Mouse (Mus musculus): ENCODE results near the gene Mtus2. TPM values are rescaled to one million over a fixed set of nuclear protein-coding genes. Genes with fewer than 3 reads are reported as not detected.

The Mtus2 gene
- total and polyA plus RNA-seq, 3 experiments = 0.08 TPM; not detected in 2

GRCm38 (mm10) chr5:148282631-148283030 is 325.5 kb downstream of the Mtus2 start:
- Histone ChIP-seq H3K9ac (ENCODE audit: control insufficient read depth, low read depth, low read length, poor library complexity, severe bottlenecking) (no peak overlapping the region), H3K36me3 (ENCODE audit: control insufficient read depth in 1 of 2, insufficient read depth in 2 of 2, low read length in 2 of 2) (no peaks in the 10 kb centered on the region), H3K79me2 (ENCODE audit: control insufficient read depth, insufficient read depth, low read length, poor library complexity) (no peaks in the 10 kb centered on the region), H3K27ac (ENCODE audit: control insufficient read depth, low read depth, low read length) (no peak overlapping the region), H3K4me3 (ENCODE audit: control insufficient read depth in 1 of 2, insufficient read depth in 1 of 2, low read depth in 2 of 2, low read length in 2 of 2) (no peak overlapping the region), H3K4me1 (ENCODE audit: control insufficient read depth in 1 of 2, insufficient read depth in 2 of 2, low read length in 2 of 2) (no peaks in the 10 kb centered on the region), H3K9me3 (replicated peaks; ENCODE audit: insufficient read depth, low read length) (no peaks in the 10 kb centered on the region), H3K27me3 (ENCODE audit: control insufficient read depth in 1 of 2, insufficient read depth in 2 of 2, low read length in 2 of 2) (no peaks in the 10 kb centered on the region)
- no peak for DNase-seq (ENCODE audit: low read depth, low spot score)
- TF ChIP-seq EP300 (IDR thresholded peaks at IDR 0.05; ENCODE audit: low read depth in 1 of 2, low read length in 2 of 2) = no peak
- TF ChIP-seq GABPA (IDR thresholded peaks at IDR 0.05; ENCODE audit: low read depth, low read length) = no peak
- no peak for TF ChIP-seq USF2 (IDR thresholded peaks at IDR 0.05; ENCODE audit: borderline replicate concordance in 1 of 2, insufficient read depth in 1 of 2, low read depth in 1 of 2, low read length in 2 of 2)
- no peak for TF ChIP-seq HCFC1 (IDR thresholded peaks at IDR 0.05; ENCODE audit: low read depth, low read length)
- no peak for TF ChIP-seq RCOR1 (IDR thresholded peaks at IDR 0.05; ENCODE audit: low read depth, low read length)
- no peak for TF ChIP-seq TAL1 (IDR thresholded peaks at IDR 0.05; ENCODE audit: low read length)
- no peak for TF ChIP-seq MYB (IDR thresholded peaks at IDR 0.05; ENCODE audit: low read depth, low read length)
- TF ChIP-seq MAZ (IDR thresholded peaks at IDR 0.05; ENCODE audit: low read depth, low read length) = no peak
- no peak for TF ChIP-seq RAD21 (IDR thresholded peaks at IDR 0.05; ENCODE audit: low read depth, low read length)
- TF ChIP-seq SMC3 (IDR thresholded peaks at IDR 0.05; ENCODE audit: low read depth, low read length) = no peak
- TF ChIP-seq POLR2AphosphoS2 (IDR thresholded peaks at IDR 0.05; ENCODE audit: low read length) = no peak
- no peak for TF ChIP-seq MEF2A (IDR thresholded peaks at IDR 0.05; ENCODE audit: extremely low read depth, insufficient replicate concordance, low read depth, low read length, poor library complexity, severe bottlenecking)
- no peak for TF ChIP-seq ZMIZ1 (IDR thresholded peaks at IDR 0.05; ENCODE audit: low read depth, low read length)
- no peak for TF ChIP-seq TCF12 (IDR thresholded peaks at IDR 0.05; ENCODE audit: low read depth, low read length)
- no peak for TF ChIP-seq ELF1 (IDR thresholded peaks at IDR 0.05; ENCODE audit: low read depth, low read length)
- TF ChIP-seq BHLHE40 (IDR thresholded peaks at IDR 0.05; ENCODE audit: borderline replicate concordance, low read depth, low read length) = no peak
- no peak for TF ChIP-seq USF1 (IDR thresholded peaks at IDR 0.05; ENCODE audit: low read depth, low read length)
- TF ChIP-seq ZNF384 (IDR thresholded peaks at IDR 0.05; ENCODE audit: low read depth, low read length) = no peak
- TF ChIP-seq TBP (IDR thresholded peaks at IDR 0.05; ENCODE audit: low read depth, low read length) = no peak
- TF ChIP-seq MAFK (IDR thresholded peaks at IDR 0.05; ENCODE audit: borderline replicate concordance, low read depth, low read length) = no peak

- H3K4me3 ChIP-seq (ENCODE audit: control insufficient read depth in 1 of 2, insufficient read depth in 1 of 2, low read depth in 2 of 2, low read length in 2 of 2) = no peak overlapping the region
- no peaks in the 10 kb centered on the region for H3K9me3 ChIP-seq (replicated peaks; ENCODE audit: insufficient read depth, low read length)
- TF ChIP-seq RCOR1 (IDR thresholded peaks at IDR 0.05; ENCODE audit: low read depth, low read length) (no peak), ETS1 (IDR thresholded peaks at IDR 0.05; ENCODE audit: low read depth, low read length) (no peak), ZC3H11A (IDR thresholded peaks at IDR 0.05; ENCODE audit: low read depth, low read length) (no peak), E2F4 (IDR thresholded peaks at IDR 0.05; ENCODE audit: borderline replicate concordance, low read depth, low read length) (no peak), HCFC1 (IDR thresholded peaks at IDR 0.05; ENCODE audit: low read depth, low read length) (no peak), TBP (IDR thresholded peaks at IDR 0.05; ENCODE audit: low read depth, low read length) (no peak), KAT2A (conservative IDR thresholded peaks at IDR 0.05; ENCODE audit: low read depth, low read length) (no peak), USF2 (IDR thresholded peaks at IDR 0.05; ENCODE audit: borderline replicate concordance in 1 of 2, insufficient read depth in 1 of 2, low read depth in 1 of 2, low read length in 2 of 2) (no peak), EP300 (IDR thresholded peaks at IDR 0.05; ENCODE audit: low read depth in 1 of 2, low read length in 2 of 2) (no peak)
- no peak overlapping the region for H3K27ac ChIP-seq (ENCODE audit: control insufficient read depth, low read depth, low read length)
- H3K36me3 ChIP-seq (ENCODE audit: control insufficient read depth in 1 of 2, insufficient read depth in 2 of 2, low read length in 2 of 2) = no peaks in the 10 kb centered on the region
- DNase-seq (ENCODE audit: low read depth, low spot score) = no peak
- H3K9ac ChIP-seq (ENCODE audit: control insufficient read depth, low read depth, low read length, poor library complexity, severe bottlenecking) = no peak overlapping the region
- no peaks in the 10 kb centered on the region for H3K4me1 ChIP-seq (ENCODE audit: control insufficient read depth in 1 of 2, insufficient read depth in 2 of 2, low read length in 2 of 2)
- no peaks in the 10 kb centered on the region for H3K27me3 ChIP-seq (ENCODE audit: control insufficient read depth in 1 of 2, insufficient read depth in 2 of 2, low read length in 2 of 2)
- H3K79me2 ChIP-seq (ENCODE audit: control insufficient read depth, insufficient read depth, low read length, poor library complexity) = no peaks in the 10 kb centered on the region
Observed at GRCm38 (mm10) chr5:148283177-148283576, 326.1 kb downstream of the Mtus2 start.
